Mouse (Mus musculus) thymus, adult 2 months (tissue): ENCODE measurements around the gene Zfp385b. TPM values are rescaled to one million over a fixed set of nuclear protein-coding genes. Genes with fewer than 3 reads are reported as not detected.

Experiments
- DNase-seq: peaks from one replicate; pipeline ENCODE4 v3.0.0; 2021
- H3K27ac ChIP-seq: fragments of 200-500 bp; 2 replicates; pipeline ENCODE4 v1.5.1; 2012; ENCODE audit warnings: low read length, control low read depth; ENCODE audit not compliant: control insufficient read depth, insufficient read depth
- H3K27me3 ChIP-seq: fragments of 200-500 bp; 2 replicates; pipeline ENCODE4 v1.6.1; 2012; ENCODE audit warnings: mild to moderate bottlenecking, low read length, moderate library complexity, mixed read lengths; ENCODE audit not compliant: control insufficient read depth, insufficient read depth
- H3K36me3 ChIP-seq: fragments of 200-500 bp; 2 replicates; pipeline ENCODE4 v1.6.1; 2012; ENCODE audit warnings: mild to moderate bottlenecking, low read length, moderate library complexity; ENCODE audit not compliant: control insufficient read depth, insufficient read depth
- H3K4me1 ChIP-seq: fragments of 200-500 bp; replicated peaks from 2 replicates; pipeline ENCODE4 v1.6.1; 2012; ENCODE audit warnings: low read length; ENCODE audit not compliant: control insufficient read depth, insufficient read depth
- H3K4me3 ChIP-seq: fragments of 200-500 bp; 2 replicates; pipeline ENCODE4 v1.5.1; 2012; ENCODE audit warnings: mild to moderate bottlenecking, low read length, control low read depth, moderate library complexity; ENCODE audit not compliant: control insufficient read depth, insufficient read depth
- CTCF ChIP-seq: fragments of 200-500 bp; IDR thresholded peaks from 2 replicates; pipeline ENCODE4 v1.5.1; 2012; ENCODE audit warnings: mild to moderate bottlenecking, control low read depth, low read length, moderate library complexity, borderline replicate concordance; ENCODE audit not compliant: control insufficient read depth, poor library complexity, insufficient read depth; ENCODE audit errors: extremely low read depth
- POLR2A ChIP-seq: fragments of 200-500 bp; IDR thresholded peaks from 2 replicates; pipeline ENCODE4 v1.6.1; 2012; ENCODE audit warnings: mild to moderate bottlenecking, low read length, control low read depth, moderate library complexity; ENCODE audit not compliant: control insufficient read depth, poor library complexity, insufficient read depth; ENCODE audit errors: extremely low read depth
- WGBS: fragments of 180-500 bp; shearing (Covaris S2); methylation state at CpG from one replicate; pipeline ENCODE4 v1.1.7; 2018; 5-methylcytosine and 5-hydroxymethylcytosine counted together
- polyA plus RNA-seq: library from polyadenylated mRNA; depleted of rRNA; stranded (reverse); fragments of >200 nt; gene quantifications from 2 replicates; pipeline ENCODE4 v1.2.3, GENCODE M21; 2012

Zfp385b gene
- polyA plus RNA-seq, 1 experiment: 0.84 TPM

- TF ChIP-seq POLR2A (no peak), CTCF (no peak)
- H3K27me3 ChIP-seq: no peaks in the 10 kb centered on the region
- no peak overlapping the region for H3K4me3 ChIP-seq
- H3K27ac ChIP-seq: no peak overlapping the region
- H3K4me1 ChIP-seq: no peaks in the 10 kb centered on the region
- no peak for DNase-seq
- H3K36me3 ChIP-seq: no peaks in the 10 kb centered on the region
- 24% methylated on average over 8 of the region's 8 CpGs for WGBS
These were observed 317.0 kb downstream of the Zfp385b start for GRCm38 (mm10) chr2:77502458-77502857.

- Histone ChIP-seq H3K27ac (no peak overlapping the region), H3K4me1 (no peaks in the 10 kb centered on the region), H3K36me3 (no peaks in the 10 kb centered on the region), H3K4me3 (no peak overlapping the region), H3K27me3 (no peaks in the 10 kb centered on the region)
- WGBS: 56% methylated on average over 6 of the region's 6 CpGs
- no peak for TF ChIP-seq POLR2A
- TF ChIP-seq CTCF: no peak
- no peak for DNase-seq
These were observed 319.0 kb downstream of the Zfp385b start for GRCm38 (mm10) chr2:77500480-77500879.

- Histone ChIP-seq H3K27ac (no peak overlapping the region), H3K4me3 (no peak overlapping the region), H3K4me1 (no peaks in the 10 kb centered on the region), H3K36me3 (no peaks in the 10 kb centered on the region), H3K27me3 (no peaks in the 10 kb centered on the region)
- DNase-seq: no peak
- WGBS: 86% methylated on average over 4 of the region's 4 CpGs
- TF ChIP-seq CTCF: no peak
These were observed 321.1 kb downstream of the Zfp385b start for GRCm38 (mm10) chr2:77498379-77498778.

GRCm38 (mm10) chr2:77497942-77498341, 321.5 kb downstream of the Zfp385b start:
- no peaks in the 10 kb centered on the region for H3K4me1 ChIP-seq
- H3K27me3 ChIP-seq: no peaks in the 10 kb centered on the region
- DNase-seq: no peak
- H3K4me3 ChIP-seq: no peak overlapping the region
- TF ChIP-seq POLR2A (no peak), CTCF (no peak)
- H3K27ac ChIP-seq: no peak overlapping the region
- no peaks in the 10 kb centered on the region for H3K36me3 ChIP-seq
- 97% methylated on average over 6 of the region's 6 CpGs for WGBS

- Histone ChIP-seq H3K27ac (no peak overlapping the region), H3K4me1 (no peaks in the 10 kb centered on the region), H3K4me3 (no peak overlapping the region), H3K27me3 (no peaks in the 10 kb centered on the region), H3K36me3 (no peaks in the 10 kb centered on the region)
- 92% methylated on average over 7 of the region's 7 CpGs for WGBS
- no peak for DNase-seq
- TF ChIP-seq POLR2A: no peak
- no peak for TF ChIP-seq CTCF
These were observed 323.4 kb downstream of the Zfp385b start for GRCm38 (mm10) chr2:77496071-77496470.

- Histone ChIP-seq H3K4me3 (no peak overlapping the region), H3K36me3 (no peaks in the 10 kb centered on the region), H3K27me3 (no peaks in the 10 kb centered on the region), H3K4me1 (no peaks in the 10 kb centered on the region), H3K27ac (no peak overlapping the region)
- TF ChIP-seq CTCF (no peak), POLR2A (no peak)
- DNase-seq: no peak
- WGBS: 91% methylated on average over 4 of the region's 4 CpGs
These were observed 324.1 kb downstream of the Zfp385b start for GRCm38 (mm10) chr2:77495344-77495743.

- no peak overlapping the region for H3K27ac ChIP-seq
- H3K4me3 ChIP-seq: no peak overlapping the region
- no peak for DNase-seq
- WGBS: 96% methylated on average over 8 of the region's 8 CpGs
- TF ChIP-seq POLR2A (no peak), CTCF (no peak)
- no peaks in the 10 kb centered on the region for H3K27me3 ChIP-seq
- H3K36me3 ChIP-seq: no peaks in the 10 kb centered on the region
- H3K4me1 ChIP-seq: no peaks in the 10 kb centered on the region
These were observed 325.7 kb downstream of the Zfp385b start for GRCm38 (mm10) chr2:77493695-77494094.
